Mouse (Mus musculus) cortical plate, adult 2 months (tissue): ENCODE data around the gene Hapln3. TPM values are rescaled to one million over a fixed set of nuclear protein-coding genes. Genes with fewer than 3 reads are reported as not detected.

Experiments used
- H3K27ac ChIP-seq: fragments of 200-500 bp; 2 replicates; pipeline ENCODE4 v1.5.1; 2012; ENCODE audit warnings: low read length, control low read depth, inconsistent platforms; ENCODE audit not compliant: insufficient read depth
- H3K4me1 ChIP-seq: fragments of 200-500 bp; 2 replicates; pipeline ENCODE4 v1.6.1; 2011; ENCODE audit warnings: low read length; ENCODE audit not compliant: control insufficient read depth, insufficient read depth
- H3K4me3 ChIP-seq: fragments of 200-500 bp; 2 replicates; pipeline ENCODE4 v1.5.1; 2011; ENCODE audit warnings: mild to moderate bottlenecking, low read length, control low read depth; ENCODE audit not compliant: insufficient read depth
- CTCF ChIP-seq: fragments of 200-500 bp; IDR thresholded peaks from 2 replicates; pipeline ENCODE4 v1.5.1; 2011; ENCODE audit warnings: mild to moderate bottlenecking, control low read depth, low read length; ENCODE audit not compliant: insufficient read depth; ENCODE audit errors: extremely low read depth
- POLR2A ChIP-seq: fragments of 200-500 bp; IDR thresholded peaks from 2 replicates; pipeline ENCODE4 v1.6.1; 2011; ENCODE audit warnings: mild to moderate bottlenecking, low read length, control low read depth; ENCODE audit not compliant: insufficient read depth; ENCODE audit errors: extremely low read depth
- polyA plus RNA-seq: library from polyadenylated mRNA; depleted of rRNA; stranded (reverse); fragments of >200 nt; gene quantifications from 2 replicates; pipeline ENCODE4 v1.2.3, GENCODE M21; 2012; rRNA removed

The Hapln3 gene
- polyA plus RNA-seq, 1 experiment, result 1.2 TPM

DNA sequence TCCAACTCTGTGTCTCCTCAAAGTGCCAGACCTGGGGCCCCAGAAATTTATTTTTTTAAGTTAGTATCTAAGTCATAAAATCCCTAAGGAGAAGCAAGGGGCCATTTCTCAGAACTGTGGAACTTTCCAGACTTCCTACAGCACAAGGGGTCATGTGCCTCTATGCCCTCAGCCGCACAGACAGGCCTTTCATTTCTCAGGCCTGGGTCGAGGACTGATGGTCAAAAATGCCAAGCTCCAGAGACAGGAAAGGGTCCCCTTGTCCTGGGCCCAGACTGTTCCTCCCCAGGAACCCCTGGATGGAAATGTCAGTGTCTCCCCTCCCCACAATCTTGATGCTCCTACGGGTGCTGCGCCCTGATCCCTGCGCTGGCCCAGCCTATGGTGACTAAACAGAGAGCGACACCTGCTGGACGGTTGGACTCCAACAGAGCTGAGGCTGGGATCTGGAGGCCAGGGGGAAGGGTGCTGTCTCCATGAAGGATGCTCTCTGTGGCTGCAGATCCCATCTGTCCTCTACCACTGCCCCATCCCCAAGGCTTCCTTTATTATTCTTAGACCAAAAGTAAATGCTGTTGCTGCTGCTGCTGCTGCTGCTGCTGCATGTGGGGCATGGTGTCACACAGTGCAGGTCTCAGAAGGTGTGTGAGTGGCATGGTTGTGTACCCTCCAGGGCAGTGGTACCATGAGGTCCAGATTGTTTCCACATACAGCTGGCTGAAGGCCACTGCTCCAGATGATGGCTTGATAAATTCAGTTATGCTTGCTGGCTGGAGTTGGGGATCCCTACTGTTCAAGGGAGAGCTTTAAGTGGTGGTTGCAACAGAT, 50.0 kb downstream of the Hapln3 start:
- Histone ChIP-seq H3K4me1 (no peaks in the 10 kb centered on the region), H3K4me3 (no peak overlapping the region), H3K27ac (no peak overlapping the region)
- TF ChIP-seq POLR2A, result no peak
- peak; percentile 90 for TF ChIP-seq CTCF

DNA sequence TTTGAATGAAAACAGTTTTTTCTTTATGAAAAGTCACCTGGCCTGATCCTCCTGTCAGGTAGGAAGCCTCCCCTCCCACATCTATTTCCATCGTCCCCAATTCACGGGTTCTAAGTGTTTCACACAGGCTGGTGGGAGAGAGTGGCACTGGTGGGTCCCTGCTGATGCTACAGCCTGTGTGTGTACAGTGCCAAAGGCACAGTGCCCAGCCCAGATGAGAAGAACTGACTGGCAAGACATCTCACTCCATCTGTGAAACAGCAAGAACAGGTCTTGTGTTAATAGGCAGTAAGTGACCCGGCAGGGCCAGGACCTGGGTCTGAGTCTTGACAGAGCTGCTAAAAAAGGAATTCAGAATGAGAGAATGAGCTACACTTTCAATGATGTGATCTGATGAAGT, 51.6 kb downstream of the Hapln3 start:
- H3K4me3 ChIP-seq, result no peak overlapping the region
- H3K4me1 ChIP-seq, result no peaks in the 10 kb centered on the region
- no peak for TF ChIP-seq CTCF
- TF ChIP-seq POLR2A, result no peak
- H3K27ac ChIP-seq, result no peak overlapping the region

DNA sequence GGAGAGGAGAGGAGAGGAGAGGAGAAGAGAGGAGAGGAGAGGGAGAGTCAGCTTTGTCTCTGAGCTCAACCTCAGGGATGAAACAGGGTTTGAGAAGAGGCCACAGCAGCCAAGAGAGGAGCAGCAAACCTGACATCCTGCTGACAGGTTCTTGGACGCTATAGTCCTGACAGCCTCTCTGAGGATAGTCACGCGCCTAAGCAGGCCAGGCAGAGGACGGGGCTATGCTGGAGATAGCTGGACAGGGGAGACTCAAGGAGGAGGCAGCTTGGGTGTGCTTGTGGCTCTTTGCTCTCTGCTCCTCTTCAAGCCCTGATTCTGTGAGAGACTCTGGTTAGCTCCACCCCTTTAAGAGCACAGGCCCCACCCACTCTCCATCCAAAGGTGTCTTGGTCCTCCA, 62.6 kb downstream of the Hapln3 start:
- no peaks in the 10 kb centered on the region for H3K4me1 ChIP-seq
- H3K4me3 ChIP-seq, result no peak overlapping the region
- TF ChIP-seq CTCF, result no peak
- TF ChIP-seq POLR2A, result no peak
- no peak overlapping the region for H3K27ac ChIP-seq

DNA sequence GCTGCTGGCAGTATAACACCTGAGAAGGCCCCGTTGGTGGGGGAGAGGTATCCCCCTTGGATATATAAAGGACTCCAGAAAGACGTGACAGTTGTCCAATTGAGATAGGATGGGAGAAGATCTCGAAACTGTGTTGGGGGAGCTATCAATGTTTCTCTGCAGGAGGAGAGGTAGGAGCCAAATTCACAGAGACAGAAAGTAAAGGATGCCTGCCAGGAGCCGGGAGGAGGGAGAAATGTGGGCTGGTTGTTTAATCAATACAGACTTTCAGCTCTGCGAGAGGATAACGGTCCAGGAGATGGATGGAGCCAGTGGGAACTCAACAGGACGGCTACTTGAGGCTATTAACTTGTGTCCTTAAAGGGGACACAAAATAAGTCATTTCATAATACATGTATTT, 63.4 kb downstream of the Hapln3 start:
- no peak for TF ChIP-seq POLR2A
- TF ChIP-seq CTCF, result no peak
- no peak overlapping the region for H3K27ac ChIP-seq
- H3K4me3 ChIP-seq, result no peak overlapping the region
- H3K4me1 ChIP-seq, result no peaks in the 10 kb centered on the region

Other genes starting within 250 kb of the Hapln3 start
- 21.8 and 22.7 TPM in 2 replicates for gene Aen, start 235.2 kb downstream of the Hapln3 start, polyA plus RNA-seq
- gene Isg20, start 217.6 kb downstream of the Hapln3 start, polyA plus RNA-seq, result 2.4 and 2.9 TPM in 2 replicates
- 1.7 and 1.8 TPM in 2 replicates for gene Acan, start 77.5 kb downstream of the Hapln3 start, polyA plus RNA-seq
- 311 and 350 TPM in 2 replicates for gene Mfge8, start 18.0 kb upstream of the Hapln3 start, polyA plus RNA-seq
- gene Abhd2, start 142.2 kb upstream of the Hapln3 start, polyA plus RNA-seq, result 43.1 and 43.5 TPM in 2 replicates